Mouse (Mus musculus) left cerebral cortex, adult 18-20 months (tissue): Measurements from ENCODE around the gene Apip. TPM values are rescaled to one million over a fixed set of nuclear protein-coding genes. Genes with fewer than 3 reads are reported as not detected.
A peak's percentile ranks its signal among the peaks of the same experiment; 100 is the strongest.

ENCODE experiments used
- DNase-seq, 2 experiments: peaks; one replicate each; pipeline ENCODE4 v3.0.0; 2021 to 2022; ENCODE audit warnings: low spot score in 2 of 2, mixed read lengths in 1 of 2
- total RNA-seq, 2 experiments: library from RNA; stranded (reverse); gene quantifications; 2 replicates each; pipeline ENCODE4 v1.2.3; 2021

Gene Apip
- total RNA-seq, 2 experiments from 2014 or later: 19.1 to 19.5 TPM

- DNase-seq: no peak
Observed at GRCm38 (mm10) chr2:103088099-103088498, 14.6 kb downstream of the Apip start.

- DNase-seq: no peak
Observed at GRCm38 (mm10) chr2:103089521-103089920, 16.0 kb downstream of the Apip start.

DNA sequence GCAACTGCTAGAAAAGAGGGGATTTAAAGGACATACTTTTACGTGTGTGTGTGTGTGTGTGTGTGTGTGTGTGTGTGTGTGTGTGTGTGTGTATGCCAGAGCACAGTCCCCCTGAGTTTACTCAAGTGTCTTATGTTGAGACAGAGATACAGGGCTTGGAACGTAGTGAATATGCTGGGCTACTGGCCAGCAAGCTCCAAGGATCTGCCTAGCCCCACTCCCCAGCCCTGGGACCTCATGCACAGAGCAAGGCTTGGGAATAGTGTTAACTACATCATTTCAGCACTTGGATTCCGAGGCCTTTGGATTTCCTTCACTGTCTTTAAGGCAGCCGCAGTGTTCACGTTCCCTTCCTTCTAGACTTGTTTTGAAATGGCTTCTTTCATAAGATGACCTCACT lies 29.1 kb downstream of the Apip start:
- no peak for DNase-seq

DNA sequence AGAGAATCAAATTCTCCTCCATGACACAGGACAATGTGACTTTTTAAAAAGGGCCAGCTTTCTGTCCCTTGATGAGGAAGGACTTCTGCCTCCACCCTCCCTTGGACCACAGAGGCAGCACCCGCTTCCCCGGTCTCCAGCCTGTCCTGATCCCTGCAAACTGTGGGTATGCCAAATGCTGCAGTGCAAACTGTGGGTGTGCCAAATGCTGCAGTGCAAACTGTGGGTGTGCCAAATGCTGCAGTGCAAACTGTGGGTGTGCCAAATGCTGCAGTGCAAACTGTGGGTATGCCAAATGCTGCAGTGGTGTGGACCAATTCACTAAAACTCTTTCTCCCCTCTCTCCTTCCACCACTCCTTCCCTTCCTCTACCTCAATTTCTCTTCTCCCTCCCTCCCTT lies 32.7 kb downstream of the Apip start:
- no peak for DNase-seq

DNA sequence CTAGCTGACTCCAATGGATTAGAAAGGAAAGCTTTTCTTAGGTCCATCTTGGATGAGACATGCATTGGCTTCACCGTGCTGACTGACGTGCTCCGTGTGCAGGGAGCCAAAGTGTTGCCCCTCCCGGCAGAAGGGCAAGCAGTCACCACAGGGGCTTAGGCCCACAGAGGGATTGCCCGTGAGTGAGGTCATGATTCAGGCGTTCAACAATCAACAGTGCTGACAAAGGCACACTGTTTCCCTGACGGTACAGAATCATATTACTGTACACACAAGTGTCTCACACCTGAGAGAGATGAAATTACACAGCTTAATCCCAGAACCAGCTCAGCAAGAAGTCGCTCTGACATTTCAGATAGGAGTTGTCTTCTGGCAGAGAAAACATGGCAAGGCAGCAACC lies 38.2 kb downstream of the Apip start:
- no peak for DNase-seq

- DNase-seq: no peak
Observed at GRCm38 (mm10) chr2:103117212-103117611, 43.7 kb downstream of the Apip start.

- no peak for DNase-seq
Observed at GRCm38 (mm10) chr2:103118324-103119196, 45.1 kb downstream of the Apip start.

DNA sequence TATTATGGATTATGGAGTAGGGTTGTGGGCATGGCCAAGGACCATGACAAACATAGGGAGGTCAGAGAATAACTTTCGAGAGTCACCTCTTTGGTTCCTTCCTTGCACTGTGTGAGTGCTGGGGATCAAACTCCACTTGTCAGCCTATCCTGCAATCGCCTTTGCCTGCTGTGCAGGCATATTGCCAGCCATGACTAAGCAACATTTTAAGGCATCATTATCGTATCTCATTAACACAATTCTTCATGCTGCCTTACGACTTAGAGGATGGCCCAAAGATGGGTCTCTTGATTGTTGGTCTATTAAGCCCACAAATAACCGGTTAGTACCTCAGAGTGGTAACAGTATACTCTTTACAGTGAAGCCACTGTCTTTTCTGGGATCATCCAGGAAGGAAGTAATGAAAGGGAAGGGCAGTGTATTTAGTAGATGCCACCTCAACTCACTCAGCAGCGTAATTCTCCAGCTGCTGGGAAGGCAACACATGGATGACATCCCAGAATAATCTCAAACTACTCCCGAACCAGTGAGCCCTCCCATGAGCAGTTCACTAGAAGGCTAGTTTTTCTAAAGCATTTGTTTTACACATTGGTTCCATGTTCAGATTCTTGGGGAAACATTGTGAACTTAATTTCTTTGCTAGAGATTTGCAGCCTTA lies 45.9 kb downstream of the Apip start:
- no peak for DNase-seq

- no peak for DNase-seq
Observed at GRCm38 (mm10) chr2:103129676-103130075, 56.2 kb downstream of the Apip start.

GRCm38 (mm10) chr2:103131145-103131544 lies 57.7 kb downstream of the Apip start:
- no peak for DNase-seq

GRCm38 (mm10) chr2:103138529-103139265 lies 65.2 kb downstream of the Apip start:
- peak in 1 of 2 experiments; percentile 6 for DNase-seq

Other genes starting within 250 kb of the Apip start
- 1 to 10 TPM; 3.2 to 4.7 TPM for gene Cd44, start 172.0 kb upstream of the Apip start, total RNA-seq
- 10 to 100 TPM; 52.9 to 54.1 TPM for gene Pdhx, start 162 bp upstream of the Apip start, total RNA-seq
- under 1 TPM in 1 of 2 experiments, not detected in 1; 0.07 TPM for gene Ehf, start 229.6 kb downstream of the Apip start, total RNA-seq